Mouse (Mus musculus): ENCODE data around the gene Vip. TPM values are rescaled to one million over a fixed set of nuclear protein-coding genes. Genes with fewer than 3 reads are reported as not detected.

The Vip gene
- polyA plus RNA-seq, 1 experiment from 2014 or later, result 0.93 TPM

Other genes with a start within 250 kb of the Vip start
- 4.3 and 4.7 TPM in 2 replicates for gene Syne1, start 87.7 kb upstream of the Vip start, polyA plus RNA-seq (2015; fragmentation: Nextera tagmentation; extraction: Ambion mirVana)
- gene Myct1, start 45.4 kb upstream of the Vip start, polyA plus RNA-seq (2015; fragmentation: Nextera tagmentation; extraction: Ambion mirVana), result 11.1 and 11.5 TPM in 2 replicates
- gene Fbxo5, start 166.4 kb downstream of the Vip start, polyA plus RNA-seq (2015; fragmentation: Nextera tagmentation; extraction: Ambion mirVana), result 75.8 and 85.1 TPM in 2 replicates
- gene Mtrf1l, start 184.7 kb downstream of the Vip start, polyA plus RNA-seq (2015; fragmentation: Nextera tagmentation; extraction: Ambion mirVana), result 14.1 and 15.7 TPM in 2 replicates